Mouse (Mus musculus) spleen, adult 2 months (tissue): Measurements from ENCODE around the gene Il2ra. TPM values are rescaled to one million over a fixed set of nuclear protein-coding genes. Genes with fewer than 3 reads are reported as not detected.
"Not testable (repeated sequence)": the region's sequence is repeated elsewhere in the genome, so short reads cannot be mapped to it uniquely, and the experiment has no call there.

Source experiments
- DNase-seq, 2 experiments: peaks; one replicate each; pipeline versions ENCODE4 v3.0.0 to v3.0.0-alpha.2; 2012 to 2021; ENCODE audit warnings: low spot score in 2 of 2, low read depth in 1 of 2
- H3K27ac ChIP-seq: fragments of 200-500 bp; 2 replicates; pipeline ENCODE4 v1.5.1; 2012; ENCODE audit warnings: low read length, inconsistent platforms; ENCODE audit not compliant: insufficient read depth
- H3K27me3 ChIP-seq: fragments of 200-500 bp; 2 replicates; pipeline ENCODE4 v1.6.1; 2012; ENCODE audit warnings: mild to moderate bottlenecking, moderate library complexity, low read length, inconsistent platforms; ENCODE audit not compliant: control insufficient read depth, insufficient read depth
- H3K36me3 ChIP-seq: fragments of 200-500 bp; 2 replicates; pipeline ENCODE4 v1.6.1; 2012; ENCODE audit warnings: mild to moderate bottlenecking, low read length, inconsistent platforms; ENCODE audit not compliant: control insufficient read depth, insufficient read depth
- H3K4me1 ChIP-seq: fragments of 200-500 bp; 2 replicates; pipeline ENCODE4 v1.6.1; 2011; ENCODE audit warnings: inconsistent platforms; ENCODE audit not compliant: control insufficient read depth, insufficient read depth, insufficient read length
- H3K4me3 ChIP-seq: fragments of 200-500 bp; 2 replicates; pipeline ENCODE4 v1.5.1; 2011; ENCODE audit warnings: mild to moderate bottlenecking, inconsistent platforms; ENCODE audit not compliant: insufficient read depth, insufficient read length; ENCODE audit errors: extremely low read depth
- CTCF ChIP-seq: fragments of 200-500 bp; IDR thresholded peaks from 2 replicates; pipeline ENCODE4 v1.5.1; 2011; ENCODE audit warnings: mild to moderate bottlenecking, inconsistent platforms; ENCODE audit not compliant: insufficient read depth, insufficient read length, insufficient replicate concordance; ENCODE audit errors: extremely low read depth
- POLR2A ChIP-seq: fragments of 200-500 bp; IDR thresholded peaks from 2 replicates; pipeline ENCODE4 v1.6.1; 2011; ENCODE audit warnings: low read depth, low read length, inconsistent platforms
- WGBS: fragments of 180-500 bp; shearing (Covaris S2); methylation state at CpG from one replicate; pipeline ENCODE4 v1.1.7; 2018; 5-methylcytosine and 5-hydroxymethylcytosine counted together
- polyA plus RNA-seq: library from polyadenylated mRNA; depleted of rRNA; stranded (reverse); fragments of >200 nt; gene quantifications from 2 replicates; pipeline ENCODE4 v1.2.3, GENCODE M21; 2012; rRNA removed

Il2ra gene
- polyA plus RNA-seq: 1.6 and 2.0 TPM in 2 replicates

DNA sequence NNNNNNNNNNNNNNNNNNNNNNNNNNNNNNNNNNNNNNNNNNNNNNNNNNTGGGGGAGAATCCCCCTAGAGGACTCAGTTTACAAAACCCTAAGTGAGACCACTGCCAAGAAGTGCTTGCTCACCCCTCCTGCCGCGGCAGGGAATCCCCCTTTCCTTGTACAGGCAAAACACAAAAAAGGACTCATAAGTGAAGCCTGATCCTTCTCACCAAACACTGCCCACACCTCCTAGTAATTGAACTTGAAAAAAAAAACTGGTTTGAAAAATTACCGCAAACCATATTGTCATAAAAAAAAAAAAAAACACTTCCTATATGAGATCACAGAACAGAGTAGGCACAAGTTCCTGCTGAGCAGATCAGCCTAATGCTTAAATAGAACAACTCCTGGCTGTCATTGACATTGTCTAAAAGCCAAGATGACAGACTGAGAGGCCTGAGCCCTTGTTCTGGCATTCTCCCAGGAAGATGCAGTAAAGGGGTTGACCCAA lies at the start of gene Il2ra:
Gene Il2ra (plus strand): TSS at position 357 of the 491 bp plus-strand sequence.
- peak within 1 kb of the TSS; percentile 51 for H3K27ac ChIP-seq
- DNase-seq: no peak
- no peaks in the 10 kb centered on the region for H3K27me3 ChIP-seq
- WGBS: 30% methylated on average over 3 of the region's 3 CpGs
- peaks cover 3% of the 10 kb centered on the region for H3K4me1 ChIP-seq
- TF ChIP-seq POLR2A: no peak
- H3K4me3 ChIP-seq: no peak within 1 kb of the TSS
- H3K36me3 ChIP-seq: no peaks in the 10 kb centered on the region

DNA sequence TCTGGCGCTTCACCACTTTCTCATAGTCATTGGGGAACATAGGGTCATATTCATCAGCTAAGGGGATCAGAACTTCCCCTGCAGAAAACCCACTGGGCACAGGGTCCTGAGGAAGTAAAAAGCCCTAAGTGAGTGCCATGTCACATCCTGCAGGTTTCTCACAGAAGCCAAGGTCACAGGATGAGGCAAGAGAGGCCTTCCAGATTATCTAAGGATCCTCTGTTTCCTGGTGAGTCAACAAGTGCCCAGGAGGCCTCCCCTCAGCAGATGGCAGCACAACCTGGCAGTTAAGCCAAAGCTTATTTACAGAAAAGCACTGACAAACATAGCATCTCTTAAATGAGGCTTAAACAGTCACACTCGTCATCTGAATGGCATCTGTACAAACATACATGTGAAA lies 45.9 kb upstream of the Il2ra start:
- H3K4me1 ChIP-seq: no peaks in the 10 kb centered on the region
- TF ChIP-seq CTCF (no peak), POLR2A (no peak)
- peaks cover 40% of the 10 kb centered on the region for H3K36me3 ChIP-seq
- no peak overlapping the region for H3K4me3 ChIP-seq
- 86% methylated on average over 2 of the region's 2 CpGs for WGBS
- H3K27me3 ChIP-seq: no peaks in the 10 kb centered on the region
- no peak for DNase-seq
- no peak overlapping the region for H3K27ac ChIP-seq

DNA sequence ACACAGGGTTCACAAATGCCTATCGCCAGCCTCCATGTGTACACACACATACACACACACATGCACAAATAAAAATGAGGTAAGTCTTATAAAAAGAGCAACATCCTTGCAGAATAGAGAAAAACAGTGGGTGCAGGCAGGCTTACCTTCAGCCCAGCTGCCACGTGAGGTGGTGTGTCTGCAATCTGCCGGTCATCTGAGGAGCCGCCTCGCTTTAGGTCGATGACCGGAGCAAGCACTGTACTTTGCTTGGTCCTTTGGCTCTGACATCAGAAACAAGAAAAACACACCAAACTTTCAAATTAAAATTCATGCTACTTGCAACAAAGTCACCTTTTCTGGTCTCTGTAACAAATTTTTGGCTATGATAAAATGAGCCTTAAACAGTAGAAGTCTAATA lies 44.7 kb upstream of the Il2ra start:
- TF ChIP-seq POLR2A (no peak), CTCF (no peak)
- no peak overlapping the region for H3K27ac ChIP-seq

DNA sequence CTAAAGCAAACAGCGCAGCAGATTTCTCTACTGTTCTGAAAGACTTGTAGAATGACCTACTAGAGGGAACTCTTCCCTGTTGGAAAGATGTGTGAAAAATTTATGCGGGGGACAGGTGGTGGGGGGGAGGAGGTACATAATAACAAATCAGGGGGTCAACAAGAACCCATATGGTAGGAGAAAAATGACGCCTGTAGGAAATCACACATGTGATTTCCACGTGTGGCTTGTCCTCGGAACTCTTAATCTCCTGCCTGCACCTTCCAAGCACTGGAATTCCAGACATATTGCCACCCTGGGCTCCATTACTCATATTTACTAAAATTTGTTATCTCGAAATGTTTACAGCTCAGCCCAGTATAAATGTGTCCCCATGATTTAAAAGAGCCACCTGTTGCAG lies 40.8 kb upstream of the Il2ra start:
- TF ChIP-seq POLR2A: no peak
- TF ChIP-seq CTCF: no peak
- DNase-seq: no peak
- whole genome bisulfite sequencing: 80% methylated on average over 6 of the region's 6 CpGs
- H3K36me3 ChIP-seq: peaks cover 19% of the 10 kb centered on the region
- H3K4me1 ChIP-seq: no peaks in the 10 kb centered on the region
- no peak overlapping the region for H3K4me3 ChIP-seq
- no peak overlapping the region for H3K27ac ChIP-seq
- no peaks in the 10 kb centered on the region for H3K27me3 ChIP-seq

More for the DNA sequence above, 44.7 kb upstream of the Il2ra start:
- WGBS: 96% methylated on average over 7 of the region's 7 CpGs
- H3K36me3 ChIP-seq: peaks cover 40% of the 10 kb centered on the region
- H3K4me3 ChIP-seq: no peak overlapping the region
- no peaks in the 10 kb centered on the region for H3K4me1 ChIP-seq
- DNase-seq: no peak
- no peaks in the 10 kb centered on the region for H3K27me3 ChIP-seq

GRCm38 (mm10) chr2:11602506-11603489 lies 39.8 kb upstream of the Il2ra start:
- WGBS: under 1% methylated on average over 78 of the region's 78 CpGs

GRCm38 (mm10) chr2:11604053-11604452 lies 38.6 kb upstream of the Il2ra start, which contains the start of gene Rbm17:
TSS of gene Rbm17 (minus strand) at chr2:11604153.
- H3K4me1 ChIP-seq: no peaks in the 10 kb centered on the region
- WGBS: 88% methylated on average over 5 of the region's 5 CpGs

More at GRCm38 (mm10) chr2:11602506-11603489, 39.8 kb upstream of the Il2ra start:
- Histone ChIP-seq H3K4me3 (peak overlapping the region; percentile 84), H3K27ac (peak overlapping the region; percentile 62), H3K27me3 (no peaks in the 10 kb centered on the region), H3K36me3 (peaks cover 14% of the 10 kb centered on the region), H3K4me1 (no peaks in the 10 kb centered on the region)
- TF ChIP-seq POLR2A (0 out of 2 replicates have a peak, but pooled peaks have one; percentile 61), CTCF (peak; percentile 100)
- peak; percentile 87 to 93 for DNase-seq

GRCm38 (mm10) chr2:11604911-11605310 lies 37.7 kb upstream of the Il2ra start:
- Histone ChIP-seq H3K4me1 (no peaks in the 10 kb centered on the region), H3K36me3 (peaks cover 6% of the 10 kb centered on the region), H3K27ac (no peak overlapping the region), H3K27me3 (no peaks in the 10 kb centered on the region), H3K4me3 (no peak overlapping the region)
- DNase-seq: no peak
- TF ChIP-seq POLR2A (no peak), CTCF (no peak)

More at GRCm38 (mm10) chr2:11604053-11604452, 38.6 kb upstream of the Il2ra start, which contains the start of gene Rbm17:
- no peaks in the 10 kb centered on the region for H3K27me3 ChIP-seq
- H3K27ac ChIP-seq: peak within 1 kb of the TSS; percentile 62
- H3K36me3 ChIP-seq: peaks cover 6% of the 10 kb centered on the region
- H3K4me3 ChIP-seq: peak within 1 kb of the TSS; percentile 84
- no peak for DNase-seq
- no peak for TF ChIP-seq POLR2A

- not testable (repeated sequence) for H3K4me3 ChIP-seq, H3K36me3 ChIP-seq, H3K4me1 ChIP-seq, H3K27ac ChIP-seq, H3K27me3 ChIP-seq, DNase-seq
- WGBS: 70% methylated on average over 4 of the region's 4 CpGs
Observed at GRCm38 (mm10) chr2:11606718-11607117, 35.9 kb upstream of the Il2ra start.

DNA sequence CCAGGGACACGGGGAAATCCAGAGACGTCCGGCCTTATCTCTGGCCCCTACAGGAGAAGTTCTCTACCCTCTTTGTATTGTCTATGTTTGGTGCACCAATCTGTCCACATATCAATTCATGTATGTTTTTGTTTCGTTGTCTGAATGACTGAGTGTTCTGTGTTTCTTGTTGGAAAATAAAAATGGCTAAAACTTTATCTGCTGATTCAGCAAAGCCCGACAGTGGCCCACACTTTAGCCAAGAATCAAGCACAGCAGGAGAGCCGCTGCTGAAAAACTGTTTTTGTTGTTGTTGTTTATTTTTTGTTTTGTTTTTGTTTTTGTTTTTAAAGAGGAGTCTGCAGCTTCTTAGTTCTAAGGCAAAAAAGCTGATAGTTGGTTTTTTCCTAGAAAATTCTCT lies 29.7 kb upstream of the Il2ra start:
- H3K27ac ChIP-seq, H3K36me3 ChIP-seq, H3K4me3 ChIP-seq, H3K4me1 ChIP-seq, DNase-seq, H3K27me3 ChIP-seq: not testable (repeated sequence)
- WGBS: 96% methylated on average over 6 of the region's 6 CpGs
